Mouse (Mus musculus) heart, adult 2 months (tissue): ENCODE results near the gene Tm4sf20.

Experiments used
- CTCF ChIP-seq: fragments of 200-600 bp; IDR thresholded peaks from 2 replicates; pipeline ENCODE4 v1.8.1; 2022; ENCODE audit warnings: antibody characterized with exemption, mild to moderate bottlenecking, moderate library complexity
- POLR2A ChIP-seq: fragments of 200-500 bp; IDR thresholded peaks from 2 replicates; pipeline ENCODE4 v1.6.1; 2011; ENCODE audit warnings: mild to moderate bottlenecking, low read depth, low read length, control low read depth; ENCODE audit not compliant: insufficient read depth

GRCm38 (mm10) chr1:82772428-82772827 lies 4.2 kb upstream of the Tm4sf20 start:
- no peak for TF ChIP-seq POLR2A
- TF ChIP-seq CTCF, result no peak
